Mouse (Mus musculus): Measurements from ENCODE around the gene Snap47.

GRCm38 (mm10) chr11:59472326-59472677 is 21.3 kb upstream of the Snap47 start, which contains the start of gene Zfp867:
- TF ChIP-seq CTCF (conservative IDR thresholded peaks at IDR 0.05; ENCODE audit: insufficient read depth, insufficient read length, low read depth, low read length) (no peak), POLR2A (IDR thresholded peaks at IDR 0.05; ENCODE audit: low read depth, low read length) (peak; percentile 37)

All from kidney, adult 2 months (tissue).